Mouse (Mus musculus) neutrophil, adult 5-6 weeks (primary cell): ENCODE results near the gene Sept8. TPM values are rescaled to one million over a fixed set of nuclear protein-coding genes. Genes with fewer than 3 reads are reported as not detected.
"Not testable (repeated sequence)": the region's sequence is repeated elsewhere in the genome, so short reads cannot be mapped to it uniquely, and the experiment has no call there.

ENCODE experiments used
- ATAC-seq: fragments of 151-379, 151-347 bp; 2 replicates; pipeline ENCODE4 v1.8.0; 2017; ENCODE audit warnings: mild to moderate bottlenecking, moderate TSS enrichment; ENCODE audit not compliant: insufficient number of reproducible peaks, poor library complexity, low FRiP score, severe bottlenecking; ENCODE audit errors: extremely low read depth
- total RNA-seq: library from RNA; stranded (forward); fragments of 200-1000 nt; gene quantifications from 2 replicates; pipeline ENCODE4 v1.2.3, GENCODE M21; 2017

Gene Sept8
- total RNA-seq, 1 experiment from 2014 or later: 0.47 TPM

GRCm38 (mm10) chr11:53557992-53558391 is 38.9 kb downstream of the Sept8 start:
- ATAC-seq: not testable (repeated sequence)

DNA sequence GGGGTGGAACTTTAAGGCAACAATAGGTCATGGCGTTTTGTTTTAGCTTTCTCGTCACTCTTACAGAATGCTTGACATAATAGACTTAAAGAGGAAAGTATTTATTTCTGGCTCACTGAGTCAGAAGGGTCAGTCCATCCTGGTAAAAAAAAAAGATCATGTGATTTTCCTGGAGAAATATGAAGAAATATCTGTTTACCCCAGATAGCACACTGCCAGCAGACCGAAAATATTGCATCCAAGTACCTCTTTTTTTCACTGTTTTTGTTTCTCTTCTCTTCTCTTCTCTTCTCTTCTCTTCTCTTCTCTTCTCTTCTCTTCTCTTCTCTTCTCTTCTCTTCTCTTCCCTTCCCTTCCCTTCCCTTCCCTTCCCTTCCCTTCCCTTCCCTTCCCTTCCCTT is 40.9 kb downstream of the Sept8 start:
- not testable (repeated sequence) for ATAC-seq

GRCm38 (mm10) chr11:53561986-53562385 is 42.9 kb downstream of the Sept8 start:
- no peak for ATAC-seq

GRCm38 (mm10) chr11:53566646-53567045 is 47.6 kb downstream of the Sept8 start:
- no peak for ATAC-seq

DNA sequence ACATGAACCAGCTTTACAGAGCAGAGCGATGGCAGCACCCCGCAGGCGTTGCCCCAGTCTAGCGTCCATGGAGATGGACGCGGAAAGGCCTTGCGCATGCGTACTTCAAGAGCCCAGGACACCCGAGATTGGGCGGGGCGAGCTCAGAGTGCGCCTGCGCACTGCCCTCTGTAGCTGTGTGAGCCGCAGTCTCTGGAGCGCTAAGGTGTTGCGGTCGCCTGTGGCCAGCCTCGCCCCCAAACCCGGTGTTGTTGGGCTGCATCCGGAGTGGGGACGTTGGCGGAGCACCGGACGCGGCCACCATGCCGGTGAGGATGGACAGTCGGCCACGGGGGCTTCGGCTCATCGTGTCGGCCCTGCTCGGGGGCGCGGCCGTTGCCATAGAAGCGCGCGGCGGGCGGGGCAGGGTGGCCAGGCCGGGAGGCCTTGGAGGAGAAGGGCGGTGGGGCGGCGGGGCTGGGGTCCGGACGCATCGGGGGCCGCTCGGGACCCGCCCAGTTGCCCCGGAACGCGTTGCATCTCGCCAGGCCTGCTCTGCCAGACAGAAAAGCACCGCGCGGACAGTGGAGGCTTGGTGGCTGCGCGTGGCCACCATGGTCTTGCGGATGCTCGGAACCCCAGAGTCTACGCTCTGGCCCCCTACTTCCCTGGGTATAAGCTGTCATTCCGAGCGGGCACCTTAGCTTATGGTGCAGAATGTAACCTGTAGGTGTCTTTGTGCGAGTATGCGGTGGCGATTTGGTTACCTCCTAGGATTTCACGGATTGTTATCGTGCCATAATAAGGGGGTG is 48.4 kb downstream of the Sept8 start, which contains the start of gene Kif3a:
Kif3a (plus strand) TSS at position 156 of the 791 bp plus-strand sequence.
- peak; percentile 79 for ATAC-seq

DNA sequence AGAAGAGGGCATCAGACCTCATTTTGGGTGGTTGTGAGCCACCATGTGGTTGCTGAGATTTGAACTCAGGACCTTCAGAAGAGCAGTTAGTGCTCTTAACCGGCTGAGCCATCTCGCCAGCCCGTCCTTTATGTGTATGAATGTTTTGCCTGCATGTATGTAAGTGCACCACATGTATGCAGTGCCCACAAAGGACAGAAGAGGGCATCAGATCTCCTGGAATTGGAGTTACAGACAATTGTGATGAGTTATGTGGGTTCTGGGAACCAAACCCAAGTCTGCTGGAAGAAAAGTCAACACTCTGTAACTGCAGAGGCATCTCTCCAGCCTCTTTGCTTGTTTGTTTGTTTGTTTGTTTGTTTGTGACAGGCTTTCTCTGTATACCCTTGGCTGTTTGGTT is 61.5 kb downstream of the Sept8 start:
- no peak for ATAC-seq

GRCm38 (mm10) chr11:53583151-53583550 is 64.1 kb downstream of the Sept8 start:
- ATAC-seq: no peak

DNA sequence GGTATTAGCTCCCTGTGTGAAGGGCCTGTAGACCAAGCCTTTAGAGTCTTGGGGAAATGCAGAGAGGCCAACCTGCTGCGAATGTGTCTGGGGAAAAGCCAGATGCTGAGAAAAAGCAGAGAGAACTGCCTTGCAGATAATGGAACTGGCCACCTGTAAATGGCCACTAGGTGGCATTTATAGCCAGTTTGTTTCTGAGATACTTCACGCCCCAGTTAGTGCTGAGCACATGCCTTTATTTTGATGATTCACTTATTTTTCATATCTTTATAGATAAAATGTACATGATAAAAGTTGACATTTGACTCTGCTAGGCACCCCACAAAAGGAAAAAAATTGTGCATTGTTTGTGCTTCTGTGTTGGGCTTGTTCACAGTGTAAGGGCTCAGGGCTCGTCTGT is 65.8 kb downstream of the Sept8 start:
- no peak for ATAC-seq

- no peak for ATAC-seq
Observed at GRCm38 (mm10) chr11:53585510-53585909, 66.5 kb downstream of the Sept8 start.

DNA sequence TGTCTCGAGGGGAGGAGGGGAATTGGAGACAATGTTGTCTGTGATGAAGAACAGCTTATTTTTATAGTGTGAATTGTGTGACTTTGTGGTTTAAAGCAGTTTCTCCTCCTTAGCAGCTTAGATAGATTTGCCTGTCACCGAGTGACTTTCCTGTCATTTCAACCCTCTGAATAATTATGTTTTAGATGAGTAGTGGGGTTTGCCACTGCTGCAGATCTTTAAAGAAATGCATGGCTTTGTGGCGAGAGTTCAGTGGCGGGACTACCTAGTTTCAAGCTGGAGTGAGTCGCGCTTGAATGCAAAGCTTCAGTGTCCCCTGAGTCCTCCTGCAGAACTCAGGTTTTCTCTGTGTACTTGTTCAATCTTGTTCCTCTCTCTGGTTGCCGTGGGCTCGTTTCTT is 69.2 kb downstream of the Sept8 start:
- no peak for ATAC-seq

GRCm38 (mm10) chr11:53590368-53590768 is 71.3 kb downstream of the Sept8 start:
- ATAC-seq: peak; percentile 39; the same call in 1 of the 2 replicates

DNA sequence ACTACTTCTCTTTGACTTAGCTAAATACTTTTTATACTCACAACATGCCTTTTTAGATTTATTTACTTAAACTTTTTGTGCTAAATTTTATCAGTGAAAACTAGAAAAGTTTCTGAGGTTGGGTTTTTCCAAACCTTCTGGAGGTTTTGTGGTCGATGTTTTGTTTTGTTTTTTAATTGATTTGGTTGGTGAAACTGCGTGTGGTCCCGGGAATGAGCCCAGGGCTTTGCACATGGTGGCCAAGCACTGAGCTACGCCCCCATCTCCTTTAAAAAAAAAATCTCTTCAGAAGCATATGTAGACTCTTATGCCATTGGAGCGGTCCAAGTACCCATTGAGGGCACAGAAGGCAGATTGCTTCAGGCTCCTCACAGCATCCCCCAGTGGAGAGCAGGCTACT is 72.1 kb downstream of the Sept8 start:
- ATAC-seq: no peak

Other genes starting within 250 kb of the Sept8 start
- gene Hspa4, start 218.8 kb upstream of the Sept8 start, total RNA-seq: 190 and 223 TPM in 2 replicates
- gene Zcchc10, start 194.6 kb upstream of the Sept8 start, total RNA-seq: 4.7 and 7.3 TPM in 2 replicates
- 183 and 186 TPM in 2 replicates for gene Aff4, start 168.4 kb upstream of the Sept8 start, total RNA-seq
- not detected in 2 replicates for gene Leap2, start 96.1 kb upstream of the Sept8 start, total RNA-seq
- gene Uqcrq, start 88.4 kb upstream of the Sept8 start, total RNA-seq: 14.4 and 16.3 TPM in 2 replicates
- not detected in 2 replicates for gene Gdf9, start 88.2 kb upstream of the Sept8 start, total RNA-seq
- not detected in 2 replicates for gene Gm10447, start 62.1 kb upstream of the Sept8 start, total RNA-seq
- not detected in 2 replicates for gene Shroom1, start 62.1 kb upstream of the Sept8 start, total RNA-seq
- not detected in 2 replicates for gene Gm9837, start 48.8 kb upstream of the Sept8 start, total RNA-seq
- not detected in 2 replicates for gene Gm9945, start 39.1 kb upstream of the Sept8 start, total RNA-seq
- gene Sowaha, start 39.0 kb upstream of the Sept8 start, total RNA-seq: not detected in 2 replicates
- gene Kif3a, start 48.1 kb downstream of the Sept8 start, total RNA-seq: 4.3 and 4.9 TPM in 2 replicates
- gene Il4, start 99.4 kb downstream of the Sept8 start, total RNA-seq: 1.9 TPM in 1 of 2 replicates, not detected in the other
- gene Il13, start 115.4 kb downstream of the Sept8 start, total RNA-seq: not detected in 2 replicates
- gene Rad50, start 188.1 kb downstream of the Sept8 start, total RNA-seq: 36.7 and 43.1 TPM in 2 replicates
- gene Il5, start 201.5 kb downstream of the Sept8 start, total RNA-seq: not detected in 2 replicates